Mouse (Mus musculus): Measurements from ENCODE around the gene Tgfb1.

GRCm38 (mm10) chr7:25711165-25711564, 24.4 kb downstream of the Tgfb1 start:
- TF ChIP-seq GATA1 (IDR thresholded peaks at IDR 0.05; ENCODE audit: borderline replicate concordance, low read length) (no peak), FLI1 (IDR thresholded peaks at IDR 0.05; ENCODE audit: low read length) (no peak)
